Mouse (Mus musculus) C2C12 (cell line): ENCODE results near the gene Cd200.

Source experiments
- CTCF ChIP-seq: IDR thresholded peaks from one replicate; pipeline ENCODE4 v1.5.1; 2011; ENCODE audit not compliant: control insufficient read depth, insufficient read depth, insufficient read length
- MAX ChIP-seq: IDR thresholded peaks from one replicate; pipeline ENCODE4 v1.6.1; 2011; ENCODE audit warnings: mild to moderate bottlenecking, control low read depth
- MYOG ChIP-seq: IDR thresholded peaks from one replicate; pipeline ENCODE4 v1.6.1; 2011; ENCODE audit not compliant: control insufficient read depth, insufficient read length; ENCODE audit errors: extremely low read depth
- USF1 ChIP-seq: IDR thresholded peaks from one replicate; pipeline ENCODE4 v1.6.1; 2011; ENCODE audit warnings: low read depth, mild to moderate bottlenecking, control low read depth, moderate library complexity

DNA sequence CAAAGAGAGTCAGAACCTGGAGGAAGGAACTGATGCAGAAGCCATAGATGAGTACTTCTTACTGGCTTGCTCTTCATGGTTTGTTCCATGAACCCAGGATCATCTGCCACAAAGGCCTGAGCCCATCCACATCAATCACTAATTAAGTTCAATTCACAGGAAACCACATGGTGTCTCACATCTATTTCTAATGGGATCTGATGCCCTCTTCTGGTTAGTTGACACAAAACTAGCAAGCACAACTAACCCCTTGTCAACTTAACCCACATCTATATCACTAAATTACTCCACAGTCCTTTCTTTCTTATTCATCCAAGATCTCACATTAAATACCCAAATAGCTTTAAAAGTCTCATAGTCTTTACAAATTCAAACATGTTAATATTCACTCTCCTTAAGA is 4.6 kb upstream of the Cd200 start:
- TF ChIP-seq MYOG (no peak), MAX (no peak), CTCF (no peak), USF1 (no peak)
